13 mouse cellular contexts compared by ENCODE assay signal in genomic region chr19:26758620-26759019, GRCm38 (mm10).
A peak's percentile ranks its signal among the peaks of the same experiment; 100 is the strongest.
DNase-seq lines count a peak whose midpoint lies in the region; ATAC-seq lines count a peak whose summit lies in the region.
"Had no signal": no experiment of that assay in that cellular context is flagged by ENCODE, and none has a peak within 500 bp of the region (broad histone marks: within the 10 kb centered on the region; RNA-seq: fewer than 3 reads in every experiment).

No protein-coding gene starts in this region.

- no peak for DNase-seq in embryonic facial prominence, embryonic 10.5 days (ENCODE audit: low spot score)
- DNase-seq in kidney, postnatal 10 days: peak; percentile 43
- no peak for DNase-seq in kidney, adult 8-10 months
- no peak for DNase-seq in embryonic facial prominence, embryonic 14.5 days (ENCODE audit: low spot score)
- peak; percentile 53 for DNase-seq in heart, postnatal 4 days
- no peak for DNase-seq in embryo, embryonic 9.5 days (ENCODE audit: extremely low spot score)
- DNase-seq: cerebellum, postnatal 25 days had no signal

- H3K27me3 ChIP-seq in embryonic facial prominence, embryonic 12.5 days: no peaks in the 10 kb centered on the region
- H3K27me3 ChIP-seq in embryonic facial prominence, embryonic 10.5 days (replicated peaks; ENCODE audit: low read depth, poor library complexity, severe bottlenecking): no peaks in the 10 kb centered on the region
- no peaks in the 10 kb centered on the region for H3K27me3 ChIP-seq in embryonic facial prominence, embryonic 14.5 days (replicated peaks; ENCODE audit: control insufficient read depth, insufficient read depth, low read length)
- H3K27me3 ChIP-seq: limb, embryonic 13.5 days; megakaryocyte, embryonic 14.5 days; neural tube, embryonic 13.5 days had no signal

- H3K9ac ChIP-seq in embryonic facial prominence, embryonic 12.5 days: no peak overlapping the region
- H3K9ac ChIP-seq in embryonic facial prominence, embryonic 14.5 days (ENCODE audit: low read depth, low read length): 0 out of 2 replicates have a peak overlapping the region, but pooled peaks have one; percentile 19
- H3K9ac ChIP-seq: limb, embryonic 13.5 days had no signal

- H3K4me1 ChIP-seq in embryonic facial prominence, embryonic 12.5 days: peaks cover 4% of the 10 kb centered on the region; the same call in 1 of the 2 replicates
- peaks cover 18% of the 10 kb centered on the region for H3K4me1 ChIP-seq in embryonic facial prominence, embryonic 10.5 days
- peaks cover 9% of the 10 kb centered on the region; the same call in 1 of the 2 replicates for H3K4me1 ChIP-seq in embryonic facial prominence, embryonic 14.5 days (ENCODE audit: control insufficient read depth, insufficient read depth, low read length)

- H3K4me3 ChIP-seq in embryonic facial prominence, embryonic 12.5 days: no peak overlapping the region
- no peak overlapping the region for H3K4me3 ChIP-seq in embryonic facial prominence, embryonic 10.5 days
- no peak overlapping the region for H3K4me3 ChIP-seq in embryonic facial prominence, embryonic 14.5 days (ENCODE audit: low read depth, low read length)
- H3K4me3 ChIP-seq: limb, embryonic 13.5 days; megakaryocyte, embryonic 14.5 days; neural tube, embryonic 13.5 days had no signal

- 0 out of 2 replicates have a peak overlapping the region, but pooled peaks have one; percentile 26 for H3K27ac ChIP-seq in embryonic facial prominence, embryonic 12.5 days
- no peak overlapping the region for H3K27ac ChIP-seq in embryonic facial prominence, embryonic 10.5 days (replicated peaks)
- H3K27ac ChIP-seq in embryonic facial prominence, embryonic 14.5 days (replicated peaks; ENCODE audit: low read depth, low read length): peak overlapping the region; percentile 48
- H3K27ac ChIP-seq: limb, embryonic 13.5 days; neural tube, embryonic 13.5 days had no signal

- ATAC-seq in embryonic facial prominence, embryonic 12.5 days (ENCODE audit: insufficient number of reproducible peaks, insufficient read depth, low FRiP score, low TSS enrichment): no peak
- no peak for ATAC-seq in embryonic facial prominence, embryonic 14.5 days (ENCODE audit: low read depth)
- no peak for ATAC-seq in megakaryocyte progenitor cell, adult 5-6 weeks (replicated peaks; ENCODE audit: poor library complexity)
- ATAC-seq: hindbrain, embryonic 16.5 days had no signal

- H3K36me3 ChIP-seq in embryonic facial prominence, embryonic 12.5 days: 0 out of 2 replicates have a peak, but pooled peaks cover 18% of the 10 kb centered on the region
- H3K36me3 ChIP-seq in embryonic facial prominence, embryonic 10.5 days (replicated peaks): peaks cover 43% of the 10 kb centered on the region
- H3K36me3 ChIP-seq in embryonic facial prominence, embryonic 14.5 days (ENCODE audit: control insufficient read depth, insufficient read depth, low read length): peaks cover 43% of the 10 kb centered on the region

- WGBS in embryonic facial prominence, embryonic 12.5 days: 71% methylated on average over 7 of the region's 7 CpGs
- WGBS in embryonic facial prominence, embryonic 10.5 days: 81% methylated on average over 7 of the region's 7 CpGs
- 61% methylated on average over 7 of the region's 7 CpGs for WGBS in embryonic facial prominence, embryonic 14.5 days

- no peak overlapping the region for H3K4me2 ChIP-seq in embryonic facial prominence, embryonic 12.5 days (replicated peaks)
- no peak overlapping the region for H3K4me2 ChIP-seq in embryonic facial prominence, embryonic 14.5 days (ENCODE audit: low read depth, low read length)
- H3K4me2 ChIP-seq: limb, embryonic 13.5 days; neural tube, embryonic 13.5 days had no signal

- no peaks in the 10 kb centered on the region for H3K9me3 ChIP-seq in embryonic facial prominence, embryonic 12.5 days
- H3K9me3 ChIP-seq in embryonic facial prominence, embryonic 10.5 days: no peaks in the 10 kb centered on the region
- no peaks in the 10 kb centered on the region for H3K9me3 ChIP-seq in embryonic facial prominence, embryonic 14.5 days (ENCODE audit: control insufficient read depth, low read length)
- H3K9me3 ChIP-seq: limb, embryonic 13.5 days; megakaryocyte, embryonic 14.5 days; neural tube, embryonic 13.5 days had no signal

Comparison
In these comparisons a context has a peak if more than half of its experiments do, and no peak if none do; other contexts are left out.
1. DNase-seq: peak in kidney, postnatal 10 days (single experiment) and heart, postnatal 4 days (single experiment); none in embryonic facial prominence, embryonic 10.5 days (single experiment), kidney, adult 8-10 months (0 of 2), embryonic facial prominence, embryonic 14.5 days (single experiment) and embryo, embryonic 9.5 days (single experiment).